Comparison of ENCODE assay signal across 47 mouse cellular contexts in the genomic region with DNA sequence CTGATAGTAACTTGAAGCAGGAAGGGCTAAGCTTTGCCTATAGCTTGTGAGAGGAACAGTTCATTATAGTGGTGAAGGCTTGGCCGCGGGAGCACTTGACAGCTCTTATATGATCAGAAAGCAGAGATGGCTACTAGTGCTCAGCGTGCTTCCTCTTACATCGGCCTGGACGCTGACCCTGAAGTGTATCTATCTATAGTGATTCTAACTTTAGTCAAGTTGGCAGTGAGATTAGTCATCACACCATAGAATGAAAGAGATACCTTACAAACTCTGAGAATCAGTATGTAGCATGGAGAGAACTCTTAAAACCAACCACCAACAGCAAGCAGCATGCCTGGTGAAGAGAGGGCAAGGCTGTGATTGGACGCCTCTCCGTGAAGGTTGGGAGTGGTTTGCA. TPM values are rescaled to one million over a fixed set of nuclear protein-coding genes. Genes with fewer than 3 reads are reported as not detected.
"Had no signal": no experiment of that assay in that cellular context is flagged by ENCODE, and none has a peak within 500 bp of the region (broad histone marks: within the 10 kb centered on the region; RNA-seq: fewer than 3 reads in every experiment).

No protein-coding gene starts in this region.

- H3K4me1 ChIP-seq: limb, embryonic 10.5 days; limb, embryonic 12.5 days; limb, embryonic 13.5 days; limb, embryonic 15.5 days; liver, embryonic 12.5 days; liver, embryonic 13.5 days; liver, embryonic 15.5 days; lung, embryonic 15.5 days; midbrain, embryonic 10.5 days; midbrain, embryonic 12.5 days; midbrain, embryonic 13.5 days; midbrain, embryonic 15.5 days; neural tube, embryonic 12.5 days had no signal

- DNase-seq: left cerebral cortex, postnatal 4 days; liver; liver, embryonic 13.5 days; liver, postnatal 0 days; lung, adult 18-20 months; lung, adult 2 months; lung, embryonic 14.5 days; lung, postnatal 10 days; lung, postnatal 14 days; lung, postnatal 36 days; lung, postnatal 4 days; midbrain, embryonic 14.5 days had no signal

- H3K4me3 ChIP-seq: limb, embryonic 10.5 days; limb, embryonic 12.5 days; limb, embryonic 13.5 days; limb, embryonic 15.5 days; liver, embryonic 12.5 days; liver, embryonic 13.5 days; liver, embryonic 15.5 days; lung, embryonic 15.5 days; megakaryocyte, embryonic 14.5 days; midbrain, embryonic 10.5 days; midbrain, embryonic 12.5 days; midbrain, embryonic 13.5 days; midbrain, embryonic 15.5 days; myocyte; neural tube, embryonic 12.5 days had no signal

- H3K27ac ChIP-seq: limb, embryonic 10.5 days; limb, embryonic 12.5 days; limb, embryonic 13.5 days; limb, embryonic 15.5 days; liver, embryonic 12.5 days; liver, embryonic 13.5 days; liver, embryonic 14.5 days; liver, embryonic 15.5 days; lung, embryonic 15.5 days; macrophage; midbrain, embryonic 10.5 days; midbrain, embryonic 12.5 days; midbrain, embryonic 13.5 days; midbrain, embryonic 15.5 days; neural tube, embryonic 12.5 days had no signal

- H3K9me3 ChIP-seq: limb, embryonic 10.5 days; limb, embryonic 12.5 days; limb, embryonic 15.5 days; liver, embryonic 12.5 days; liver, embryonic 13.5 days; liver, embryonic 15.5 days; lung, embryonic 15.5 days; midbrain, embryonic 10.5 days; midbrain, embryonic 12.5 days; midbrain, embryonic 13.5 days; midbrain, embryonic 15.5 days; neural tube, embryonic 12.5 days had no signal

- H3K9ac ChIP-seq: limb, embryonic 12.5 days; limb, embryonic 13.5 days; limb, embryonic 15.5 days; liver, embryonic 12.5 days; liver, embryonic 13.5 days; liver, embryonic 14.5 days; liver, embryonic 15.5 days; liver, postnatal 0 days; lung, embryonic 14.5 days; lung, embryonic 15.5 days; midbrain, embryonic 12.5 days; midbrain, embryonic 13.5 days; midbrain, embryonic 15.5 days; neural tube, embryonic 12.5 days had no signal

- H3K27me3 ChIP-seq: limb, embryonic 12.5 days; limb, embryonic 13.5 days; limb, embryonic 15.5 days; liver, embryonic 12.5 days; liver, embryonic 13.5 days; liver, embryonic 15.5 days; lung, embryonic 15.5 days; midbrain, embryonic 12.5 days; midbrain, embryonic 13.5 days; midbrain, embryonic 15.5 days; neural tube, embryonic 12.5 days had no signal

- H3K4me2 ChIP-seq: limb, embryonic 12.5 days; limb, embryonic 13.5 days; limb, embryonic 15.5 days; liver, embryonic 11.5 days; liver, embryonic 12.5 days; liver, embryonic 13.5 days; liver, embryonic 15.5 days; lung, embryonic 14.5 days; lung, embryonic 15.5 days; midbrain, embryonic 11.5 days; midbrain, embryonic 12.5 days; midbrain, embryonic 13.5 days; midbrain, embryonic 15.5 days; neural tube, embryonic 12.5 days had no signal

RNA-seq across cellular contexts. Expression of a gene that starts 15.0 kb away (rescaled TPM):
- total RNA-seq: left cerebral cortex, postnatal 10 days; left cerebral cortex, postnatal 14 days; left cerebral cortex, postnatal 25 days; left cerebral cortex, postnatal 36 days; left cerebral cortex, postnatal 4 days; liver, adult 2 months; megakaryocyte, adult 5-6 weeks; midbrain, postnatal 0 days; monocyte, adult 5-6 weeks had no signal
- polyA plus RNA-seq: limb, embryonic 10.5 days; limb, embryonic 11.5 days; limb, embryonic 12.5 days; limb, embryonic 13.5 days; limb, embryonic 14.5 days; limb, embryonic 15.5 days; liver, adult 2 months; liver, embryonic 11.5 days; liver, embryonic 12.5 days; liver, embryonic 13.5 days; liver, embryonic 14.5 days; liver, embryonic 15.5 days; liver, postnatal 0 days; lung, embryonic 14.5 days; lung, embryonic 15.5 days; lung, embryonic 16.5 days; lung, postnatal 0 days; macrophage; midbrain, embryonic 10.5 days; midbrain, embryonic 12.5 days; midbrain, embryonic 13.5 days; midbrain, embryonic 14.5 days; midbrain, embryonic 15.5 days; midbrain, embryonic 16.5 days; midbrain, postnatal 0 days; myocyte; neural tube, embryonic 11.5 days; neural tube, embryonic 12.5 days had no signal

RNA-seq across cellular contexts. Expression of a gene that starts 23.3 kb away (rescaled TPM):
- total RNA-seq: left cerebral cortex, postnatal 14 days; left cerebral cortex, postnatal 25 days; left cerebral cortex, postnatal 36 days; left cerebral cortex, postnatal 4 days; liver, adult 2 months; megakaryocyte progenitor cell, adult 5-6 weeks; megakaryocyte-erythroid progenitor cell, adult 5-6 weeks; monocyte, adult 5-6 weeks had no signal
- polyA plus RNA-seq: limb, embryonic 11.5 days; limb, embryonic 15.5 days; liver, adult 2 months; liver, embryonic 12.5 days; liver, embryonic 13.5 days; liver, embryonic 15.5 days; liver, embryonic 16.5 days; liver, postnatal 0 days; lung, adult 2 months; lung, embryonic 14.5 days; lung, embryonic 15.5 days; lung, embryonic 16.5 days; lung, postnatal 0 days; macrophage; midbrain, embryonic 10.5 days; midbrain, embryonic 14.5 days; midbrain, embryonic 16.5 days; midbrain, postnatal 0 days; neural tube, embryonic 11.5 days had no signal

RNA-seq across cellular contexts. Expression of a gene that starts 53.4 kb away (rescaled TPM):
- total RNA-seq: liver, adult 2 months; megakaryocyte progenitor cell, adult 5-6 weeks; megakaryocyte, adult 5-6 weeks; megakaryocyte-erythroid progenitor cell, adult 5-6 weeks; monocyte, adult 5-6 weeks had no signal
- polyA plus RNA-seq: limb, embryonic 11.5 days; liver, embryonic 11.5 days; liver, embryonic 12.5 days; liver, embryonic 13.5 days; liver, embryonic 15.5 days; liver, postnatal 0 days; macrophage; midbrain, embryonic 12.5 days; midbrain, embryonic 13.5 days; myocyte had no signal
